Mouse (Mus musculus) left cerebral cortex, adult 11 months (tissue): ENCODE data around the gene Gm20696.

Source experiments
- DNase-seq: peaks from one replicate; pipeline ENCODE4 v3.0.0; 2022; ENCODE audit warnings: low spot score

Gene Gm20696

GRCm38 (mm10) chr6:99282866-99283657 is 383.5 kb downstream of the Gm20696 start:
- no peak for DNase-seq

GRCm38 (mm10) chr6:99281433-99281832 is 385.2 kb downstream of the Gm20696 start:
- DNase-seq = no peak

GRCm38 (mm10) chr6:99280619-99281018 is 386.0 kb downstream of the Gm20696 start:
- no peak for DNase-seq

- no peak for DNase-seq
Observed at GRCm38 (mm10) chr6:99277251-99277650, 389.3 kb downstream of the Gm20696 start.

- no peak for DNase-seq
Observed at GRCm38 (mm10) chr6:99276297-99276653, 390.3 kb downstream of the Gm20696 start.

GRCm38 (mm10) chr6:99275381-99276296 is 391.0 kb downstream of the Gm20696 start:
- DNase-seq = no peak

GRCm38 (mm10) chr6:99274667-99275066 is 391.9 kb downstream of the Gm20696 start:
- no peak for DNase-seq

- no peak for DNase-seq
Observed at GRCm38 (mm10) chr6:99274222-99274621, 392.4 kb downstream of the Gm20696 start.

GRCm38 (mm10) chr6:99273177-99273576 is 393.4 kb downstream of the Gm20696 start:
- no peak for DNase-seq

GRCm38 (mm10) chr6:99272174-99272573 is 394.4 kb downstream of the Gm20696 start:
- no peak for DNase-seq

- DNase-seq = no peak
Observed at GRCm38 (mm10) chr6:99271741-99272140, 394.9 kb downstream of the Gm20696 start.

GRCm38 (mm10) chr6:99269921-99270320 is 396.7 kb downstream of the Gm20696 start:
- peak; percentile 28 for DNase-seq

- no peak for DNase-seq
Observed at GRCm38 (mm10) chr6:99268171-99269061, 398.2 kb downstream of the Gm20696 start.

- no peak for DNase-seq
Observed at GRCm38 (mm10) chr6:99265945-99266656, 400.5 kb downstream of the Gm20696 start.

GRCm38 (mm10) chr6:99265173-99265572 is 401.4 kb downstream of the Gm20696 start:
- no peak for DNase-seq

GRCm38 (mm10) chr6:99264192-99265093 is 402.2 kb downstream of the Gm20696 start:
- DNase-seq = no peak

GRCm38 (mm10) chr6:99263886-99264185 is 402.8 kb downstream of the Gm20696 start:
- DNase-seq = no peak

- DNase-seq = no peak
Observed at GRCm38 (mm10) chr6:99263061-99263885, 403.3 kb downstream of the Gm20696 start.

- DNase-seq = no peak
Observed at GRCm38 (mm10) chr6:99261737-99262130, 404.9 kb downstream of the Gm20696 start.
